Mouse (Mus musculus) thymus, postnatal 14 days (tissue): ENCODE measurements around the gene Prr36.

ENCODE experiments used
- DNase-seq: peaks from one replicate; pipeline ENCODE4 v3.0.0; 2021

Gene Prr36

DNA sequence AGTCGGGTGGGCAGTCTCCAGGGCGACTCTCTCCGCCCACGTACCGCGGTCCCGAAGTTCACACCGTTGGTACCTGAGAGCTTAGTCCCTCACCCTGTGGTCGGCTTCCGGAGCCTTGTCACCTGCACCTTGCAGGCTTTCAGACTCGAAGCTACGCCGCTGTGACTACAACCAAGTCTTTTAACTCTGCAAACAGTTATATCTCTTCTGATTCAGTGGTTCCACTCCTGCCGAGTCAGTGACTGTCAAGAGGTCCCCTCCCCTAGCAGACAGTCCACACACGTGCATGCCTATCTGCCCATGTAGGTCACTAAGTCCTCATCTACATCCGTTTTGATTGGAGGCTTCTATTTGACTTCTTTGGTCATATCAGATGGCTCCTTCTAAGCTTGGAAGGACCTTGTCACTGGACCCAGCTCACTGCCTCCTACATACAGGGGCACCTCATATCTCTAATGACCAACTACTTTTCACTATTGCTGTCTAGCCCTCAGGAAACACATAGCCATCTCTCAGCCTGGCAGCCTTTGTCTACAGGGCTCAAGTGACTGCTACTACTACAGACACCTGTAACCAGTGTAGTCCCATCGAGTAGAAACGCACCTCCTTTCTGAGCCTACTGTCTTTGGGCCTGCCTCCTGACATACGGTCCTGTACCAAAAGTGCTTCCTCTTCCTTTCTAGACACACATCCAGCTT lies 22.1 kb upstream of the Prr36 start:
- DNase-seq: no peak

DNA sequence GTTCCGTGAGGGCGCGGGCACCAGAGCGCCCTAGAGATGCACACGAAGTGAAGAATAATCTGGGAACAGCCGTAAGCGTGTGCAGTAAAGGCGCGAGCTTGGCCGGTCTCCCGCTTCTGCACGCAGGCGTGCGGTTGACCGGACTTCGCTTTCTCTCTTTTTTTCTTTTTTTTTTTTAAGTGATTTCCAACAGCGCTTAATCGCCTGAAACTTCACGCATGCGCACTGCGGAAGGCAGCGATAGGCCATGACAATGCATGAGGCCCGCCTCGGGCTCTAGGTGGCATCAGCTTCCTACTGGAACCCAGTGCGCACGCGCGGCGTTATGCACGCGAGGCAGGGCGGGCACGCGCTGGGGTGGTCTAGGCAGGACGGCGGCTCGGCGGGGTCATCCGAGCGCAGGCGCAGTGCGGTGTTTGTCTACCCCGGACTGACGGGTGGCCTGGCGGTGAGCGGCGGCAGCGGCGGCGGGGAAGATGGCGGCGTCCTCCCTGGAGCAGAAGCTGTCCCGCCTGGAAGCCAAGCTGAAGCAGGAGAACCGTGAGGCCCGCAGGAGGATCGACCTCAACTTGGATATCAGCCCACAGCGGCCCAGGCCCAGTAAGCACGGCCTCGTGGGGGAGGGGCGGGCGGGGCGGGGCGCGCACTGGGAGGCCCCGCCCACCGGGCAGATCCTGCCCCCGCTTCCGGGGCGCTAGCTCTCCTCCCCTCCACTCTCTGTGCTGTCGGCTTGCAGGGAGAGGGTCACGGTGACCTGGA lies 21.4 kb upstream of the Prr36 start, which contains the start of the genes Map2k7 and Gm49320:
Gene Map2k7, plus strand, starts transcription at position 307 of the 759 bp plus-strand sequence.
Gene Gm49320, plus strand, starts transcription at position 432 of the 759 bp plus-strand sequence.
- peak; percentile 100 for DNase-seq

DNA sequence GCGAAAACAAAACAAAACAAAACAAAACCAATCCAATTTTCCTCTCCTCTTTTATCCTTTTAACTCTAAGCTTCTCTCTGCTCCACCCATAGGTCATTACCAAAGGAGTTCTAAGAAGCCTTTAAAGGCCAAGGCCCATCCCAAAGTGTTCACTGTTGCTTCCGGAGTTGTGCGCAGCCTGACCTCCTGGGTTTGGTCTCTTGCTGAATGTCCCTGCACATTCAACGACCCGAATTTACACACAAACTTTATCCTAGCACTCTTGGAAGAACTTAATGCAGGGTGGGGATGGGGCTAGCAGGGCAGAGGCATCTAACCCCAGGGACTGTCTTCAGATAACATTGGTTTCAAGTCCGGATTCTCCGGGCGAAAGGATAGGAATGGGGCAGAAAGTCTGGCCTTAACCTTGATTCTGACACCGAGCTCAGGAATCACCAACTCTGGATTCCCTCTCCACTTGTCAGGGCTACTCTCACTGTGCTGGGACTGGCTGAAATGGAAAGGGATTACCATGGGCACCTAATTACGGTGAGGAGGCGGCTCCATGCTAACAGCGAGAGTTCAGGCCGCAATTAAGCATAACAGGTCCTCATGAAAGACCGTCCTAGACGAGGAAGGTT lies 20.7 kb upstream of the Prr36 start:
- DNase-seq: no peak

DNA sequence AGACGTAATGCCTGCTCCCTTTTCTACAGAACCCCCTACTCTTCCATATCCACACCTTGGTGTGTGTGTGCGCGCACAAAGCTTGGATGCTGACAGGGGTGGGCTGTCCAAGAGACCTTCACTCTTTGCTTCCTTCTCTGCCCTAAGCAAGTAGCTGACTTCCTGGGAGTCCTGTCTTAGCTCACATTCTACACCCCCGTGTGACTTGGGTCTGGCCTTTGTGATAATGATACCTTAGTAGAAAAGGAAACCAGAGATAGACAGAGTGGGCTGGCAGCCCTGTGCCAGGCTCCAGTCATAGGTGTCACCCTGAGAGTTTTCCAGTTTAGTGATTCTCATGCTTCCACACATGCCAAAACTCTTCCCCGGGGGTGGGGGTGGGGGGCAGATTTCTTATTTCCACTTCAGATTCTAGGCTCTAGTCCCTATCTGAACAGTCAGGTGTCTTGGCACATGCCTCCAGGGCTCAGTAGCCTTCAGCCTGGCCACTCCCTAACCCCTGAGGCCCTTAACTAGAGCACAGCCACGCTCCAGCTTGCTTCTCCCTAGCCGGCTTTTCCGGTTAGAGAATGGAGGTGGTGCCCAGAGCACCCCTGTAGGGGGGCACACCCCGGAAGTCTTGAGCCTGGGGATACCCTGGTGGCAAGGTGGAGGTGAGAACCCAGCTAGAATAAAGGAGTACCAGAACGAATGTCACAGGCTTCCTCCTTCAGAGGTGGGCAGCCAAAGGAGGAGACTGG lies 13.5 kb upstream of the Prr36 start:
- DNase-seq: no peak

DNA sequence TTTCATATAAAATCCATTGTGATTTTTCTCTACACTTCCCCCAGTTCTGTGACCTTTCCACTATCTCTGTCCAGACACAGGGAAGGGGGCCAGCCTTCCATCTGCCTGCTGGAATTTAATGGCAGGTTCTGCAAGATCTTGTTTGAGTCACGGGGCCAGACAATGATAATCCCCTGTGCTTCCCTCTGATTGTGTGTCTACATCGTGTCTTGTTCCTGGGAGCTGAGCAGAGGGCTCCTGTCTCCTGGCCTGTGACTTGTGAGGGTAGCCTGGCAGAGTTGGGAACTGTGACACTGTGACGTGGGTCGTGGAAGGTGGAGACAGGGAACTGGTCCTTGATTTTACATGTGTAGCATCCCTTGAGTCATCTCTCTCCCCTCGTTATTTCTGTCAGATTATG lies 12.5 kb upstream of the Prr36 start:
- DNase-seq: no peak

DNA sequence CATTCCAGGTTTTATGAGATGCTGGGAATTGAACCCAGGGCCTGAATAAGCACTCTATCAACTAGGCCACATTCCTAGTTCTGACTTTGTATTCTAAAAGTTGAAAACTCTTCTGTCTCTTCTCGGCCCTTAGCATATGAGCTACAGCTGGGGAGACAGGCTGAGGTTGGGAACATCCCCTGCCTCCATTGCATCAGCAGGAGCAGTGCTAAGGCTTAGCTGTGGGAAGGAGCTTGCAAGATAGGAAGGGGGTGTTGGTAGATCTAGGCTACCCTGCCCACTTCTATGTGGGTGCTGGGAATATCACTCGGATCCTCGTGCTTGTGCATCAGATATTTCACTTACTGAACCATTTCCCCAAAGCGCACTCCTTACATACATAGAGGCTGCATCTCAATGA lies 10.7 kb upstream of the Prr36 start:
- DNase-seq: no peak

DNA sequence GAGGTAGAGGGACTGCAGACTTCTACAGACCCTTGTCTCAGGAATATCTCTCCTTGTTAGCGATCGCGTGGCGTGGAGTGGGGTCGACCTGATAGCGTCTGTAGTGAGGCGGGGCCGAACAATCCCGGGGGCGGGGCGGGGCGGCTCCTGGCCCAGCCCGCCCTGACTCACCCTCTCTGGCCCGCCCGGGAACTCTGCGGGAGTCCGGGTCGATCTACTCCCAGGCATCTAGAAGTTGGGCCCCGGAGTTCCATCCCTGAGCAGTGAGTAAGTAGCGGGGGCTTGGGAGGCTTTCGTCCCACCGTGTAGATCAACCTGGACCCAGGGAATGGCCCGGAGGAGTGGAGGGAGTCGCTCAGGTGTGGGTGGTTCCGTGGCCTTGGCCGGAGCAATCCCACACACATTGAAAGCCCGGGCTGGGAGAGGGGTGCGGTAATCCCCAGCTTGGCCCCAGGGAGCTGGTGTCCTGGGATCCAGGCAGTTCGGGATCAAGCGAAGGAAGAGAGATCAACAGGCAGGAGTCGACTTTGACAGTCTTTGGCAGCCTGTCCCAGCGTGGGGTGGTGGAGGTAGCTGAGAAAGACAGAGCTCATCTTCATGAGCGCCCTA lies 9.6 kb upstream of the Prr36 start, which contains the start of gene Lrrc8e:
Gene Lrrc8e, plus strand, starts transcription at position 89 of the 609 bp plus-strand sequence.
- DNase-seq: no peak

DNA sequence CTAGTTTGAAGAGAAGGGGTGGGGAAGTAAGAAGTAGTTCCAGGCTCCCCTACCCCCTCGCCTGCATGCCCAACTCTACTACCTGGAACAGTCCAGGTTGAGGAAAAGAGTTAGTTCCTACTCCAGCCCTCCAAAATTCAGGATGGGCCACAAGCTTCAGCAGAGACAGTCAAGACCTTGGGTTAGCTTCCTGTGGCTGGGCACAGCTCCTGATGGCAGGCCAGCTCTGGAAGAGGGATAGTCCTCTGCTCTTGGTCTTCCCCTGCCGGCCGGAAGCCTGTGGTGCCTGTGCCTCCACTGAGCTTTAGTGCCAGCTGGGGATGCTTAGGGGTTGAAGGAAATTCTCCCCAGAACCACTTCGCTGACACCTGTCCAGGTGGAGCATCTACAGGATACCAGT lies 9.1 kb upstream of the Prr36 start:
- no peak for DNase-seq

DNA sequence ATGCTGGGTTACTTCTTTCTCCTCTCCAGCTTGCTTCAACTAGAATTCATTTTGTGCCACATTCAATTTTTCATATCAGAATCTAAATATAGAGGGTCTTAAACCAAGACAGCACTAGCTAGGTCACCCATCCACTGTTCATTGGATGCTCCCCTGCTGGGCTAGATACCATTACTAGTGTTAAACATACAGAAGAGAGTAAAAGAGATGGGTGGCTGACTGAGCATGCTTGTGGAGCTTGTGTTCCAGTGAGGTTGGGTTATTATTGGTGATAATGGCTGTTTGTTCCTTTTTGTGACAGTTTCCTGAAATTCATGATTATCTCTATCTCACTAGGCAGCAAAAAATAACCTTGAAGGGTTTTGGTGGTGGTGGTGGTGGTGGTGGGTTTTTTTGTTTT lies 4.8 kb upstream of the Prr36 start:
- DNase-seq: no peak

DNA sequence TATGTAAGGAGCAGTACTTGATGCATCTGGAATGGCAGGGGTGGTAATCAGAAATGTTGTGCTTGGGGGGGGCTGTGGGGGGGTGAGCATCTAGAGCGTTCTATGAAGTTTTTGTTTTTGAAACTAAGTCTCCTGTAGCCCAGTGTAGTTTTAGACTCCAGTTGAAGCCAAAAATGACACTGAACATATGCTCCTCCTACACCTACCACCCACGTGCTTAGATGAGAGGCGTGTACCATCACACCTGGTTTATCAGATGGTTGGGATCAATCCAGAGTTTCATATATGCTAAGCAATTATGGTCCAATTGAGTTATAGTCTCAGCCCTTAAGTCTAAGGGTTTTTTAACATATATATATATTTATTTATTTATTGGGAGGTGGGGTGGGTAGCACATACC lies 2.4 kb upstream of the Prr36 start:
- no peak for DNase-seq

DNA sequence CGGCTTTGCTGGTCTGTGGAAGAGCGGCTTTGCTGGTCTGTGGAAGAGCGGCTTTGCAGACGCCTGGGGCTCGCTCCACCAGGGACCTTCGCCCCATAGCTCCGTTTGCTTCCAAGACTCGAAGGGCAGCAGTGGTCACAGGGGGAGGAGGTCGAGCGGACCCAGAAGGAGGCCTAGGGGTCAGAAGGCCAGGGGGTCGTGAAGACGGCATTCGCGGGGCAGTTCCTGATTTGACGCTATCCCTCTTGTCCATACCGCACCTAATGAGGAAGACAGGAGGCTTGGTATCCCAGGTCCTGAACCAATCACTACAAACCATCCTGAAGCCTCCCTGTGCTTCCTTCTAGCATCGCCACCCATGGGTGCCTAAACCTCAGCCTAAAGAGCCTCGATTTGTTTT lies 963 bp downstream of the Prr36 start:
- DNase-seq: no peak

DNA sequence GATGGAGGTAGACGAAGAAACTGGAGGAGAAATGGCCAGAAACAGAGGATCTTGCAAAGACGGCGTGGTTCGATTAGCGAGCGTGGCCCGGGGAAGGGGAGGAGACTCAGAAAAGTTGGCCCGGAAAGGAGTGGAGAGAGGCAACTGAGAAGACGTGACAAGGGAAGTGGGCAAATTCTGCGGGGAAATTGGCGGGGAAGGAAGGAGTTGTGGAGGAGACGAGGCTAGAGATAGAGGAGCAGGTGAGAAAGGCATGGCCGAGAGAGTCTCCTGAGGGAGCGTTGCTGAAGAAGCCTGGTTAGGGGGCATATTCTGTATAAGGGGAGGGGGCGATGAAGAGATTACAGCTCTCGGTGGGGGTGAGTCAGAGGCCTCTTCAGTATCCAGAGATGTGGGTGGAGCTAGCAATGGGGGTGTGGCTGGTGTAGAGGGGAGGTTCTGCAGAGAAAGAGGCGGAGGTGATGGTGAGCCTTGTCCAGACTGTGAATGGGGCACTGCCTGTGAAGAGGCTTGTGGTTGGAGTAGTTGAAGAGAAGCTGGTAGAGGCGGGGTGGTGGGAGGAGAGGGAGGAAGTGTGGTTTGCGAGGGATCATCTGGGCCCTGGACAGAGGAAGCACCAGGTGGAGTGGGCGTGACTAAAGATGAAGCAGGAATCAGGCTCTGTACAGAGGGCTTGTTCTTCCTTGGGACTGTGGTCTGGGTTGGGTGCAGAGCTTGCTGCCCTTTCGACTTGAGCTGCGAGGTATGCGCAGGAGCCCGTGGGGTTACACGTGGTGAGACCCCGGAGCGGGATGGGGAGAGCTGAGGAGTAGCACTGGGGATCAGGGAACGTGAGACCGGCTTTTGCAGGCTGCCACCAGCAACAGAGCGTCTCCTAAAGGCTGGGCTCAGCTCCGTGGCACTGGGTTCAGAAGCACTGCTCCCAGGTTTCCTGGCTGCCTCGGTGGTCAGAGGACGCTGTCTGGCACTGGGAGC lies 3.0 kb downstream of the Prr36 start:
- DNase-seq: peak; percentile 69

DNA sequence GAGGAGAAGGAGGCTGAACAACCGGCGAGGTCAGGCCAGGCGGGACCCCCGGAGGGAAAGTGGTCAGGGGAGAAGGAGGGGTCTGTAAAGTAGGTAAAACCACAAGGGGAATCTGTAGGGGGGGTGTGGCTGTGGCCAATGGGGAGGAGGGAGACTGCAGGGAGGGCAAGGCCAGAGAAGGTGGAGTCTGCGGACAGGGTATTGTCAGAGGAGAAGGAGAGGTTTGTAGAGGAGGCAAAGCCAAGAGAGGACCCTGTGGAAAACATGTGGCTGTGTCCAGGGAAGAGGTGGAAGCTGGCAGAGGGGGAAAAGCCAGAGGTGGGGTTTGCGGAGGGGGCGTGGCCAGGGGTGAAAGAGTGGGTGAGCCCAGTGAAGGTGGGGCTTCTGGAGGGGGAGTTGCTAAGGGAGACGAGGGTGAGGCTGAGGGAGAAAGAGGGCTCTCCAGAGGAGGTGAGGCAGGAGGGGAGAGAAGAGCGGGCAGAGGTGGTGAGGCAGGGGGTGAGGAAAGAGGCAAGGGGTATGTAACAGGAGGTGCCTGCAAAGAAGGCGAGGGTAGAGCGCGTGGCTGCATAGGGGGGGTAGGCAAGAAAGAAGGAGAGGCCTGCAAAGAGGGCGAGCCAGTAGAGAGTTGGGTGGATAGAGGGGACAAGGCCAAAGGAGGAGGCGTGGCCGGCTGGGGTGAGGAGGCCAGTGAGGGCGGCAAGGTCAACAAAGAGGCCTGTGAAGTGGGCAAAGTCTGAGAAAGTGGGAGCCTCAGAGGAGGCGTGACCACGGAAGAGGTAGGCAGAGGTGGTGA lies 3.9 kb downstream of the Prr36 start:
- peak; percentile 70 for DNase-seq

DNA sequence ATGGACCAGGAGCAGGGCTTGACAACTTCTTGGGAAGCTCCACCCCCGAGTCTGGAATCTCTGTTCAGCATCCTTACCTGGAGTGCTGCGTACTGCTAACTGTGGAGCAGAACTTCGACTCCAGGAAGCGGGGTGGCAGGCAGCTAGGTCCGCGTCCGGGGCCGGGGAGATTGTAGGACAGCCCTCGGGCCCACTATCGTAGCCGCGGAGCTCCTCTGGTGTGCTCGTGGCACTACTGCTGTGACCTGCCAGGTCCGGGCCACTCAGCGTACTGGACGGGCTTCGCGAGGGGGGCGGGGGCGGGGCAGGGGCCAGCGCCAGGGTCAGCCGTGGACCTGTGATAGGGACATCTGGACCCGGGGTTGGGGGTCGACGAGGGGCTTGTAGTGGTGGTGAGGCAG lies 4.5 kb downstream of the Prr36 start:
- no peak for DNase-seq

DNA sequence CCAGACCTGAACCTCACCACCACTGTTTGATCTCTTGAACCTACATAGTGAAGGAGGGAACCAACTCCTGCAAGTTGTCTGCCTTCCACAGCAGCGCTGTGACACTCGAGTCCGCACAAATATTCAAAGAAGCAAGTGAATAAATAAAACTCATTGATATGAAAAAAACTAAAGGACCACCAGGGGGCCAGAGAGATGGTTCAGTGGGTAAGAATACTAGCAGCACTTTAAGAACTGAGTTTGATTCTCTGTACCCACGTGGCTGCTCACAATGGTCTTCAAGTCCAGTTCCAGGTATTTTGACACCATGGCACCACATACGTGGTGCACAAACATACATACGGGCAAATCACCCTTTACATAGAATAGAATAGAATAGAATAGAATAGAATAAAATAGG lies 6.2 kb downstream of the Prr36 start:
- DNase-seq: no peak

DNA sequence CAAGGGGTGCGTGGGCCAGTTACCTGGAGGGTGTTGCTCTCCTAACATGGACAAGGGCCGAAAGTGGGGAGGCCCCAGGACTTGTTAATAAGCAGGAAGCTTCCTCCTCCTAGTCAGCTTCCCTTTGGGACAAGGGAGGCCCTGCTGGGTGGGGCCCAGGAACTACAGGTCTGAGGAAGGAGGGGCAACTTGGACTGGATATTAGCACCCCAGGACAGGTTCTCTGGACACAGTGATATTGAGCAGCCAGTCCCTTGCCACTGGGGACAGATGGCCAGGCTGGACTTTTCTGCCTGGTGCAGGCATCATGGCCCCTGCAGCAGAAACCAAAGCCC lies 10.3 kb downstream of the Prr36 start:
- DNase-seq: no peak

DNA sequence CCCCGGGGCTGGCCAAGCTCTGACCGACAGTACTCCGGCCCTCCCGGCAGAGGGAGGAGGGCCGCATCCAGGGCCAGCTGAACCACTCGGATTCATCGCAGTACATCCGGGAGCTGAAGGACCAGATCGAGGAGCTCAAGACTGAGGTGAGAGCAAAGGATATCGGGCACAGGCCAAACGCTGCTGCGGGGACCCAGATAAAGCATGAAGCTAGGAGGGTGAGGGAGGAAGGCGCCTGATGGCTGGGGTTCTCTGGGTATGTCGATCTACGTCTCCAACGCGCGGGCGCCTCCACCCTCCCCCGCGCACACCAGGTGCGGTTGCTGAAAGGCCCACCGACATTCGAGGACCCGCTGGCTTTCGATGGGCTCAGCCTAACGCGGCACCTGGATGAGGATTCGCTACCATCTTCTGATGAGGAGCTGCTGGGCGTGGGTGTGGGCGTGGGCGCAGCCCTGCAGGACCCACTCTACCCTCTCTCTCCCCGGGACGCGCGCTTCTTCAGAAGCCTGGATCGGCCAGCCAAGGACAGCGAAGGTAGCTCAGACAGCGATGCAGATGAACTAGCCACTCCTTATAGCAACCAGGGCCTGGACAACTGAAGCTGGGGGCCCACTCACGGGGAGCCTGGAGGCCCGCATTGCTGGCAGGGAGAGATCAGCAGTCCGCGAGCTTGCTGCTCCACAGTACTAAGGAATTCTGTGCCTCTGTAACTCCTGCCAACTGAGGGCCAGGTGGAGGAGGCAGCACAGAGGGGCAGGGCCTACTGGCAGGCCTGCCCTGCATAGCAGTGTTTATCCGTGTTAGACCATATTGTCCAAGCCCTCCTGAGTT lies 10.9 kb downstream of the Prr36 start:
- DNase-seq: no peak

DNA sequence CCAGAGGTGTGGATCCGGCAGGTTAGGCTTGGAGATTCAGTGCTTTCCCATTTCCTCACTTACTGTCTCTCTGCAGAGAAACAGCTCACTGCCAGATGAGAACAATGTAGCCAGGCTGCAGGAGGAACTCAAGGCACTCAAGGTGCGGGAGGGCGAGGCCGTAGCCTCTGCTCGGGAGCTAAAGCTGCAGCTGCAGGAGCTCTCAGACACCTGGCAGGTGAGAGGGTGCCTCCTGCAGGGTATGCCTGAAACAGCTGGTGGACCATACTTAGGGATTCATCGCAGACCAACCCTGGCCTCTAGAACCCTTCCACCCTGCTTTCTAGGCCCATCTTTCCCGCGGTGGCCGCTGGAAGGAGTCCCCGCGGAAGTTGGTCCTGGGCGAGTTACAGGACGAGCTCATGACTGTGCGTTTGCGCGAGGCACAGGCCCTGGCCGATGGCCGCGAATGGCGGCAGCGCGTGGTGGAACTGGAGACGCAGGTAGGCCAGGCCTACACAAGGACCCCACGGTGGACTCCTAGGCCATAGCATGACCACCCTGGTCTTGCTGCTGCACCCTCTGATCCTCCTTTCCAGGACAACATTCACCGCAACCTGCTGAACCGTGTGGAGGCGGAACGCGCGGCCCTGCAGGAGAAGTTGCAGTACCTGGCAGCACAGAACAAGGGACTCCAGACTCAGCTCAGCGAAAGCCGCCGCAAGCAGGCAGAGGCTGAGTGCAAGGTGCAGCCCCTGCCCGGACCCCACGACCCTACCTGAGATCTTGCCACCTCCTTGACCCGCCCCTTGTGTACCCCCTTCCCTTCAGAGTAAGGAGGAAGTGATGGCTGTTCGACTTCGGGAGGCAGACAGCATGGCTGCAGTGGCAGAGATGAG lies 11.8 kb downstream of the Prr36 start:
- DNase-seq: no peak

DNA sequence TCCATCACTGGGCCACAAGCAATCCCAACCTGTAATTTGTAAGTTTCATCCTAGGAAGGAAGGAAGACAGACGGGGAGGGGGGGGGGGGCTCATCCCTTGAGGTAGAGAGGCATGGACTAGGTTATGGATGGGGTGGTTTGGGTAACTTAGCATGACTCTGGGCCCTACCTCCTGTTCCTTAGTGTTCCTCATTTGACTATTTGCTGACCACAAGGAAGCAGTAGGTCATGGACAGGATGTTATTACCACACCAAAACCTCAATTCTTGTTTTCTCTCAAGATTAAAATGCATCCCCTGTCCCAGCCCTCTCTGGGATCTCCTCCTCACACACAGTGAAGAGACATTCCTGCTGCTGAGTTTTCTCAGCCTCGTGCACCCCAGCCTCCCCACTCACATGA lies 15.9 kb downstream of the Prr36 start:
- no peak for DNase-seq
